Mouse (Mus musculus) cerebellum, adult 2 months (tissue): ENCODE measurements at regions not wholly inside any gene's neighbourhood (a gene's known extent, or its start where the extent isn't known, plus 50 kb on each side); places are given as distances from the start of the nearest gene placed in this dataset.
"Not testable (repeated sequence)": the region's sequence is repeated elsewhere in the genome, so short reads cannot be mapped to it uniquely, and the experiment has no call there.

ENCODE experiments used
- CTCF ChIP-seq: fragments of 200-500 bp; IDR thresholded peaks from 2 replicates; pipeline ENCODE4 v1.5.1; 2011; ENCODE audit warnings: low read depth, mild to moderate bottlenecking, control low read depth, low read length, moderate library complexity, borderline replicate concordance; ENCODE audit not compliant: insufficient read depth
- POLR2A ChIP-seq: fragments of 200-500 bp; IDR thresholded peaks from 2 replicates; pipeline ENCODE4 v1.6.1; 2011; ENCODE audit warnings: low read length, control low read depth, borderline replicate concordance; ENCODE audit not compliant: insufficient read depth

GRCm38 (mm10) chr13:12726831-12727230 lies 73.0 kb downstream of the Prl2c3 start:
- TF ChIP-seq CTCF, POLR2A: not testable (repeated sequence)
